Mouse (Mus musculus) cerebellum, adult 2 months (tissue): Measurements from ENCODE around the gene Wdr91.

Experiments
- CTCF ChIP-seq: fragments of 200-500 bp; IDR thresholded peaks from 2 replicates; pipeline ENCODE4 v1.5.1; 2011; ENCODE audit warnings: low read depth, mild to moderate bottlenecking, control low read depth, low read length, moderate library complexity, borderline replicate concordance; ENCODE audit not compliant: insufficient read depth
- POLR2A ChIP-seq: fragments of 200-500 bp; IDR thresholded peaks from 2 replicates; pipeline ENCODE4 v1.6.1; 2011; ENCODE audit warnings: low read length, control low read depth, borderline replicate concordance; ENCODE audit not compliant: insufficient read depth

DNA sequence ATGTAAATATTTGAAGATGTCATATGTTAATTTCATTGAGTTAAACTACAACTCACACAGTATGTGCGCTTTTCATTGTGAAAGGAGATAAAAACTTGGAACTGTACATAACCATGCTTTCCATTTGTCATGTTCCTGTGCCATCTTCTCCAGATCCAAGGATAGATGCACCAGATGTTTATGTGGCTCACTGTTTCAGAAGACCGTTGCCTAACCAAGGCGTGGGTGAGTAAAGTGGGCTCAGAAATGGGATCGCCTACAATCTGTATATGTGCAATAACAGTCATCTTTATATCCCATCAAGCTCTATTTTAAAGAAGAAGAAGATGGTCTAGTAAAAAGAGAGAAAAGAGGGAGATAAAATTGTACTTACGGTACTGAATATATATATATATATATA, 78.3 kb downstream of the Wdr91 start:
- TF ChIP-seq POLR2A = no peak
- no peak for TF ChIP-seq CTCF
